Mouse (Mus musculus): ENCODE data around the gene Fktn. TPM values are rescaled to one million over a fixed set of nuclear protein-coding genes. Genes with fewer than 3 reads are reported as not detected.

Gene Fktn
- polyA plus RNA-seq, 1 experiment from 2014 or later, result 7.3 TPM

- H3K4me1 ChIP-seq (replicated peaks; ENCODE audit: control insufficient read depth, insufficient read depth), result no peaks in the 10 kb centered on the region
- H3K27ac ChIP-seq (replicated peaks), result no peak overlapping the region
- ATAC-seq (ENCODE audit: low FRiP score, low TSS enrichment) (no peak), DNase-seq (ENCODE audit: low spot score) (no peak)
- TF ChIP-seq CTCF (IDR thresholded peaks at IDR 0.05; ENCODE audit: low read depth) (no peak), EP300 (optimal IDR thresholded peaks at IDR 0.05) (no peak)
- no peak overlapping the region for H3K9ac ChIP-seq (ENCODE audit: low read length)
- no peak overlapping the region for H3K4me2 ChIP-seq (replicated peaks; ENCODE audit: low read depth)
- H3K27me3 ChIP-seq (ENCODE audit: control insufficient read depth, insufficient read depth, low read length), result no peaks in the 10 kb centered on the region
- no peaks in the 10 kb centered on the region for H3K9me3 ChIP-seq (ENCODE audit: control insufficient read depth, low read length)
- WGBS, result 56% methylated on average over 6 of the region's 6 CpGs
- no peaks in the 10 kb centered on the region for H3K36me3 ChIP-seq (ENCODE audit: control insufficient read depth, insufficient read depth, low read length)
- H3K4me3 ChIP-seq (ENCODE audit: low read depth, low read length), result no peak overlapping the region
These were observed 60.1 kb downstream of the Fktn start for GRCm38 (mm10) chr4:53773911-53774310.

GRCm38 (mm10) chr4:53781396-53781795 is 67.6 kb downstream of the Fktn start:
- no peak overlapping the region for H3K4me3 ChIP-seq (ENCODE audit: low read depth, low read length)
- DNase-seq (ENCODE audit: low spot score) (no peak), ATAC-seq (ENCODE audit: low FRiP score, low TSS enrichment) (no peak)
- no peaks in the 10 kb centered on the region for H3K36me3 ChIP-seq (ENCODE audit: control insufficient read depth, insufficient read depth, low read length)
- no peak for TF ChIP-seq CTCF (IDR thresholded peaks at IDR 0.05; ENCODE audit: low read depth)
- no peak for TF ChIP-seq EP300 (optimal IDR thresholded peaks at IDR 0.05)
- no peak overlapping the region for H3K9ac ChIP-seq (ENCODE audit: low read length)
- no peaks in the 10 kb centered on the region for H3K9me3 ChIP-seq (ENCODE audit: control insufficient read depth, low read length)
- no peaks in the 10 kb centered on the region for H3K27me3 ChIP-seq (ENCODE audit: control insufficient read depth, insufficient read depth, low read length)
- no peak overlapping the region for H3K27ac ChIP-seq (replicated peaks)
- WGBS, result 66% methylated on average over 4 of the region's 4 CpGs
- H3K4me1 ChIP-seq (replicated peaks; ENCODE audit: control insufficient read depth, insufficient read depth), result no peaks in the 10 kb centered on the region
- H3K4me2 ChIP-seq (replicated peaks; ENCODE audit: low read depth), result no peak overlapping the region

GRCm38 (mm10) chr4:53782216-53783070 is 68.6 kb downstream of the Fktn start:
- no peaks in the 10 kb centered on the region for H3K4me1 ChIP-seq (replicated peaks; ENCODE audit: control insufficient read depth, insufficient read depth)
- no peak overlapping the region for H3K9ac ChIP-seq (ENCODE audit: low read length)
- DNase-seq (ENCODE audit: low spot score), result no peak
- no peaks in the 10 kb centered on the region for H3K9me3 ChIP-seq (ENCODE audit: control insufficient read depth, low read length)
- 37% methylated on average over 14 of the region's 14 CpGs for WGBS
- no peak overlapping the region for H3K4me3 ChIP-seq (ENCODE audit: low read depth, low read length)
- H3K4me2 ChIP-seq (replicated peaks; ENCODE audit: low read depth), result no peak overlapping the region
- ATAC-seq (ENCODE audit: low FRiP score, low TSS enrichment), result no peak
- H3K36me3 ChIP-seq (ENCODE audit: control insufficient read depth, insufficient read depth, low read length), result no peaks in the 10 kb centered on the region
- TF ChIP-seq CTCF (IDR thresholded peaks at IDR 0.05; ENCODE audit: low read depth) (no peak), EP300 (optimal IDR thresholded peaks at IDR 0.05) (no peak)
- H3K27ac ChIP-seq (replicated peaks), result no peak overlapping the region
- no peaks in the 10 kb centered on the region for H3K27me3 ChIP-seq (ENCODE audit: control insufficient read depth, insufficient read depth, low read length)

GRCm38 (mm10) chr4:53785746-53786398 is 72.1 kb downstream of the Fktn start:
- DNase-seq (ENCODE audit: low spot score) (no peak), ATAC-seq (ENCODE audit: low FRiP score, low TSS enrichment) (no peak)
- H3K4me1 ChIP-seq (replicated peaks; ENCODE audit: control insufficient read depth, insufficient read depth), result no peaks in the 10 kb centered on the region
- no peak overlapping the region for H3K9ac ChIP-seq (ENCODE audit: low read length)
- WGBS, result 81% methylated on average over 15 of the region's 15 CpGs
- no peak overlapping the region for H3K4me3 ChIP-seq (ENCODE audit: low read depth, low read length)
- H3K9me3 ChIP-seq (ENCODE audit: control insufficient read depth, low read length), result no peaks in the 10 kb centered on the region
- no peaks in the 10 kb centered on the region for H3K36me3 ChIP-seq (ENCODE audit: control insufficient read depth, insufficient read depth, low read length)
- no peak for TF ChIP-seq EP300 (optimal IDR thresholded peaks at IDR 0.05)
- no peak overlapping the region for H3K4me2 ChIP-seq (replicated peaks; ENCODE audit: low read depth)
- H3K27ac ChIP-seq (replicated peaks), result no peak overlapping the region
- H3K27me3 ChIP-seq (ENCODE audit: control insufficient read depth, insufficient read depth, low read length), result no peaks in the 10 kb centered on the region

- WGBS, result 63% methylated on average over 5 of the region's 5 CpGs
These were observed 73.1 kb downstream of the Fktn start for GRCm38 (mm10) chr4:53786851-53787250.

GRCm38 (mm10) chr4:53789346-53789745 is 75.5 kb downstream of the Fktn start:
- no peak overlapping the region for H3K4me2 ChIP-seq (replicated peaks; ENCODE audit: low read depth)
- no peak for ATAC-seq (ENCODE audit: low FRiP score, low TSS enrichment)

More at GRCm38 (mm10) chr4:53786851-53787250, 73.1 kb downstream of the Fktn start:
- Histone ChIP-seq H3K9me3 (ENCODE audit: control insufficient read depth, low read length) (no peaks in the 10 kb centered on the region), H3K4me1 (replicated peaks; ENCODE audit: control insufficient read depth, insufficient read depth) (no peaks in the 10 kb centered on the region), H3K9ac (ENCODE audit: low read length) (no peak overlapping the region), H3K4me3 (ENCODE audit: low read depth, low read length) (no peak overlapping the region), H3K27me3 (ENCODE audit: control insufficient read depth, insufficient read depth, low read length) (no peaks in the 10 kb centered on the region), H3K4me2 (replicated peaks; ENCODE audit: low read depth) (no peak overlapping the region), H3K27ac (replicated peaks) (no peak overlapping the region), H3K36me3 (ENCODE audit: control insufficient read depth, insufficient read depth, low read length) (no peaks in the 10 kb centered on the region)
- ATAC-seq (ENCODE audit: low FRiP score, low TSS enrichment) (no peak), DNase-seq (ENCODE audit: low spot score) (no peak)
- TF ChIP-seq CTCF (IDR thresholded peaks at IDR 0.05; ENCODE audit: low read depth), result no peak
- TF ChIP-seq EP300 (optimal IDR thresholded peaks at IDR 0.05), result no peak

More at GRCm38 (mm10) chr4:53789346-53789745, 75.5 kb downstream of the Fktn start:
- no peaks in the 10 kb centered on the region for H3K27me3 ChIP-seq (ENCODE audit: control insufficient read depth, insufficient read depth, low read length)
- H3K9ac ChIP-seq (ENCODE audit: low read length), result no peak overlapping the region
- WGBS, result 40% methylated on average over 4 of the region's 4 CpGs
- H3K9me3 ChIP-seq (ENCODE audit: control insufficient read depth, low read length), result no peaks in the 10 kb centered on the region
- H3K4me1 ChIP-seq (replicated peaks; ENCODE audit: control insufficient read depth, insufficient read depth), result no peaks in the 10 kb centered on the region
- no peak overlapping the region for H3K4me3 ChIP-seq (ENCODE audit: low read depth, low read length)
- no peak overlapping the region for H3K27ac ChIP-seq (replicated peaks)
- TF ChIP-seq CTCF (IDR thresholded peaks at IDR 0.05; ENCODE audit: low read depth) (no peak), EP300 (optimal IDR thresholded peaks at IDR 0.05) (no peak)
- no peak for DNase-seq (ENCODE audit: low spot score)
- H3K36me3 ChIP-seq (ENCODE audit: control insufficient read depth, insufficient read depth, low read length), result no peaks in the 10 kb centered on the region
